ENCODE assay signal across 13 mouse cellular contexts in the genomic region with DNA sequence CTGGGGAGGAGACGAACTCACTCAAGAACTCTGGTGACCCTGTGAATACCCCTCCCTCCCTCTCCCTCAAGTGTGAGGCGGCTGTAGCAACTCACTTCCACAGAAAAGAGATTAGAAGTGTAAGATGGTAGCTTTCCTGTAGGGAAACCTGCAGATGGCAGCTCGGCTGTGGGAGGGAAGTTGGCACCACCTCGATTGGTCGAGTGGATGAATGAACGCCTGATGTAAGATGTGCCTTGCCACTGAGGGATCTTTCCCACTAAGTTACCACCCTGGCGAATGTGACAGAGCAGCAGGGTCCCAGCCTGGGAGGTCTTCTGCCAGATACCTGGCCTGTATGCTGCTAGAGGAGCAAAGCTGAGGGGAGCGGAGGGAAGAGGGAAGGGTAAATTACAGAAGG. TPM values are rescaled to one million over a fixed set of nuclear protein-coding genes. Genes with fewer than 3 reads are reported as not detected.
DNase-seq lines count a peak whose midpoint lies in the region; ATAC-seq and TF ChIP-seq lines count a peak whose summit lies in the region.
"Had no signal": no experiment of that assay in that cellular context is flagged by ENCODE, and none has a peak within 500 bp of the region (broad histone marks: within the 10 kb centered on the region; RNA-seq: fewer than 3 reads in every experiment).

No protein-coding gene starts in this region.

- H3K4me1 ChIP-seq in heart, embryonic 13.5 days: peaks cover 67% of the 10 kb centered on the region
- peaks cover 53% of the 10 kb centered on the region for H3K4me1 ChIP-seq in heart, embryonic 12.5 days (replicated peaks)
- no peaks in the 10 kb centered on the region for H3K4me1 ChIP-seq in forebrain, postnatal 0 days (ENCODE audit: insufficient read depth)

- H3K9me3 ChIP-seq in heart, embryonic 13.5 days: no peaks in the 10 kb centered on the region
- no peaks in the 10 kb centered on the region for H3K9me3 ChIP-seq in heart, embryonic 12.5 days (replicated peaks)
- H3K9me3 ChIP-seq in forebrain, postnatal 0 days (ENCODE audit: low read length): no peaks in the 10 kb centered on the region

- peaks cover 61% of the 10 kb centered on the region for H3K36me3 ChIP-seq in heart, embryonic 13.5 days
- peaks cover 47% of the 10 kb centered on the region for H3K36me3 ChIP-seq in heart, embryonic 12.5 days
- H3K36me3 ChIP-seq in forebrain, postnatal 0 days (ENCODE audit: insufficient read depth): peaks cover 40% of the 10 kb centered on the region

- H3K27ac ChIP-seq in heart, embryonic 13.5 days (replicated peaks): peak overlapping the region; percentile 94; the same call in 1 of the 2 replicates
- no peak overlapping the region for H3K27ac ChIP-seq in heart, embryonic 12.5 days (ENCODE audit: poor library complexity, severe bottlenecking)
- H3K27ac ChIP-seq in forebrain, postnatal 0 days (ENCODE audit: low read depth, low read length): no peak overlapping the region

- H3K4me3 ChIP-seq in heart, embryonic 13.5 days: no peak overlapping the region
- no peak overlapping the region for H3K4me3 ChIP-seq in heart, embryonic 12.5 days
- no peak overlapping the region for H3K4me3 ChIP-seq in forebrain, postnatal 0 days (ENCODE audit: low read depth, low read length)
- H3K4me3 ChIP-seq: heart, adult 2 months had no signal

- no peak overlapping the region for H3K4me2 ChIP-seq in heart, embryonic 13.5 days
- H3K4me2 ChIP-seq in heart, embryonic 12.5 days: no peak overlapping the region
- no peak overlapping the region for H3K4me2 ChIP-seq in forebrain, postnatal 0 days (ENCODE audit: low read depth)

- H3K27me3 ChIP-seq in heart, embryonic 13.5 days (replicated peaks): no peaks in the 10 kb centered on the region
- H3K27me3 ChIP-seq in heart, embryonic 12.5 days (replicated peaks): no peaks in the 10 kb centered on the region
- H3K27me3 ChIP-seq in forebrain, postnatal 0 days (ENCODE audit: insufficient read depth, low read length): no peaks in the 10 kb centered on the region

- no peak for TF ChIP-seq CTCF in forebrain, postnatal 0 days (IDR thresholded peaks at IDR 0.05; ENCODE audit: low read depth)

- ATAC-seq in heart, embryonic 13.5 days (ENCODE audit: extremely low read depth, insufficient number of reproducible peaks, low FRiP score, low TSS enrichment): no peak
- no peak for ATAC-seq in heart, embryonic 12.5 days (ENCODE audit: insufficient number of reproducible peaks, low FRiP score)
- no peak for ATAC-seq in forebrain, postnatal 0 days
- ATAC-seq: activated CD4-positive, CD25-positive, alpha-beta regulatory T cell, adult 4 months; intestine, postnatal 0 days had no signal

- H3K9ac ChIP-seq in heart, embryonic 13.5 days: peak overlapping the region; percentile 40
- H3K9ac ChIP-seq in heart, embryonic 12.5 days: no peak overlapping the region
- H3K9ac ChIP-seq in forebrain, postnatal 0 days: no peak overlapping the region

- DNase-seq in frontal cortex, postnatal 14 days (ENCODE audit: low spot score in 2 of 2): peak; percentile 35 to 56
- peak; percentile 81 to 88 for DNase-seq in left cerebral cortex, adult 18-20 months (ENCODE audit: low spot score in 2 of 2)
- peak; percentile 78 to 80 for DNase-seq in right cerebral cortex, postnatal 36 days (ENCODE audit: low spot score in 2 of 2)
- DNase-seq in forebrain, postnatal 0 days: no peak
- DNase-seq in urinary bladder, postnatal 25 days (ENCODE audit: low spot score): no peak
- DNase-seq: embryo, embryonic 11 days; heart, adult 2 months; liver; thymus, postnatal 4 days had no signal

- 77% methylated on average over 8 of the region's 8 CpGs for WGBS in heart, embryonic 13.5 days
- WGBS in heart, embryonic 12.5 days: 81% methylated on average over 8 of the region's 8 CpGs
- WGBS in forebrain, postnatal 0 days: 81% methylated on average over 8 of the region's 8 CpGs

RNA-seq across cellular contexts. Expression of a gene that starts 47.9 kb away (rescaled TPM):
- 32.8 and 33.1 TPM in 2 replicates for polyA plus RNA-seq in heart, embryonic 13.5 days (2015; fragmentation: Nextera tagmentation; extraction: Ambion mirVana)
- 36.2 and 38.7 TPM in 2 replicates for polyA plus RNA-seq in heart, embryonic 12.5 days (2016; fragmentation: Nextera tagmentation; extraction: Ambion mirVana)
- 10 to 100 TPM; 60.7 to 61.5 TPM for total RNA-seq in left cerebral cortex, adult 18-20 months (2021)
- total RNA-seq in forebrain, postnatal 0 days (2014; rRNA removed): 32.7 and 41.0 TPM in 2 replicates
- 36.0 and 38.5 TPM in 2 replicates for polyA plus RNA-seq in forebrain, postnatal 0 days (2015; fragmentation: Nextera tagmentation; extraction: Ambion mirVana)

RNA-seq across cellular contexts. Expression of a gene that starts 48.5 kb away (rescaled TPM):
- 103 and 121 TPM in 2 replicates for polyA plus RNA-seq in heart, embryonic 13.5 days (2015; fragmentation: Nextera tagmentation; extraction: Ambion mirVana)
- 115 and 121 TPM in 2 replicates for polyA plus RNA-seq in heart, embryonic 12.5 days (2016; fragmentation: Nextera tagmentation; extraction: Ambion mirVana)
- total RNA-seq in left cerebral cortex, adult 18-20 months (2021): 100 to 1,000 TPM; 150 to 155 TPM
- total RNA-seq in forebrain, postnatal 0 days (2014; rRNA removed): 137 and 186 TPM in 2 replicates
- polyA plus RNA-seq in forebrain, postnatal 0 days (2015; fragmentation: Nextera tagmentation; extraction: Ambion mirVana): 103 and 106 TPM in 2 replicates

RNA-seq across cellular contexts. Expression of a gene that starts 53.2 kb away (rescaled TPM):
- polyA plus RNA-seq in heart, embryonic 13.5 days (2015; fragmentation: Nextera tagmentation; extraction: Ambion mirVana): 187 and 228 TPM in 2 replicates
- 176 and 193 TPM in 2 replicates for polyA plus RNA-seq in heart, embryonic 12.5 days (2016; fragmentation: Nextera tagmentation; extraction: Ambion mirVana)
- total RNA-seq in left cerebral cortex, adult 18-20 months (2021): 10 to 100 TPM; 41.2 to 43.6 TPM
- 60.2 and 71.9 TPM in 2 replicates for total RNA-seq in forebrain, postnatal 0 days (2014; rRNA removed)
- 106 and 139 TPM in 2 replicates for polyA plus RNA-seq in forebrain, postnatal 0 days (2015; fragmentation: Nextera tagmentation; extraction: Ambion mirVana)

Comparison
In these comparisons a context has a peak if more than half of its experiments do, and no peak if none do; other contexts are left out.
1. DNase-seq: peak in frontal cortex, postnatal 14 days (2 of 2), left cerebral cortex, adult 18-20 months (2 of 2) and right cerebral cortex, postnatal 36 days (2 of 2); none in forebrain, postnatal 0 days (single experiment) and urinary bladder, postnatal 25 days (single experiment).